Mouse (Mus musculus): ENCODE measurements around the gene Olfr316. TPM values are rescaled to one million over a fixed set of nuclear protein-coding genes. Genes with fewer than 3 reads are reported as not detected.
"Not testable (repeated sequence)": the region's sequence is repeated elsewhere in the genome, so short reads cannot be mapped to it uniquely, and the experiment has no call there.

Olfr316 gene
- polyA plus RNA-seq (2015; fragmentation: Nextera tagmentation; extraction: Ambion mirVana): not detected in 2 replicates

- Histone ChIP-seq H3K4me3 (replicated peaks) (no peak within 1 kb of the TSS), H3K36me3 (no peaks in the 10 kb centered on the region), H3K27me3 (no peaks in the 10 kb centered on the region), H3K9ac (no peak within 1 kb of the TSS), H3K4me2 (no peak within 1 kb of the TSS), H3K27ac (no peak within 1 kb of the TSS), H3K9me3 (replicated peaks) (no peaks in the 10 kb centered on the region), H3K4me1 (no peaks in the 10 kb centered on the region)
- 88% methylated on average over 2 of the region's 2 CpGs for WGBS
- ATAC-seq (replicated peaks; ENCODE audit: low FRiP score): no peak
Measured at GRCm38 (mm10) chr11:58752434-58752833, at the start of gene Olfr316. TSS of gene Olfr316 (plus strand) at chr11:58752734.

GRCm38 (mm10) chr11:58709086-58709485 lies 43.4 kb upstream of the Olfr316 start:
- Histone ChIP-seq H3K36me3 (no peaks in the 10 kb centered on the region), H3K27ac (no peak overlapping the region), H3K4me1 (no peaks in the 10 kb centered on the region), H3K4me3 (replicated peaks) (no peak overlapping the region), H3K27me3 (no peaks in the 10 kb centered on the region), H3K9ac (no peak overlapping the region), H3K9me3 (replicated peaks) (no peaks in the 10 kb centered on the region), H3K4me2 (no peak overlapping the region)
- WGBS: 81% methylated on average over 11 of the region's 11 CpGs
- ATAC-seq (replicated peaks; ENCODE audit: low FRiP score): no peak

- ATAC-seq (replicated peaks; ENCODE audit: low FRiP score): not testable (repeated sequence)
Measured at GRCm38 (mm10) chr11:58717723-58718122, 34.8 kb upstream of the Olfr316 start.

GRCm38 (mm10) chr11:58719701-58720100 lies 32.8 kb upstream of the Olfr316 start:
- Histone ChIP-seq H3K27me3 (no peaks in the 10 kb centered on the region), H3K36me3 (no peaks in the 10 kb centered on the region), H3K4me2 (no peak overlapping the region), H3K9ac (no peak overlapping the region), H3K4me3 (replicated peaks) (no peak overlapping the region), H3K27ac (no peak overlapping the region), H3K4me1 (no peaks in the 10 kb centered on the region), H3K9me3 (replicated peaks) (no peaks in the 10 kb centered on the region)
- ATAC-seq (replicated peaks; ENCODE audit: low FRiP score): no peak
- 84% methylated on average over 4 of the region's 4 CpGs for WGBS

More at GRCm38 (mm10) chr11:58717723-58718122, 34.8 kb upstream of the Olfr316 start:
- H3K4me1 ChIP-seq; H3K4me3 ChIP-seq (replicated peaks); H3K4me2 ChIP-seq; H3K9me3 ChIP-seq (replicated peaks); H3K27me3 ChIP-seq; H3K36me3 ChIP-seq; H3K27ac ChIP-seq; H3K9ac ChIP-seq: not testable (repeated sequence)
- WGBS: 92% methylated on average over 7 of the region's 7 CpGs

GRCm38 (mm10) chr11:58723914-58724313 lies 28.6 kb upstream of the Olfr316 start, which contains the start of gene Olfr318:
TSS of gene Olfr318 (minus strand) at chr11:58724014.
- Histone ChIP-seq H3K9me3 (replicated peaks) (no peaks in the 10 kb centered on the region), H3K4me1 (no peaks in the 10 kb centered on the region), H3K9ac (no peak within 1 kb of the TSS), H3K36me3 (no peaks in the 10 kb centered on the region), H3K4me2 (no peak within 1 kb of the TSS), H3K27ac (no peak within 1 kb of the TSS), H3K27me3 (no peaks in the 10 kb centered on the region), H3K4me3 (replicated peaks) (no peak within 1 kb of the TSS)
- no peak for ATAC-seq (replicated peaks; ENCODE audit: low FRiP score)

- H3K27me3 ChIP-seq; H3K4me2 ChIP-seq; ATAC-seq (replicated peaks; ENCODE audit: low FRiP score); H3K9me3 ChIP-seq (replicated peaks); H3K4me3 ChIP-seq (replicated peaks); H3K27ac ChIP-seq; H3K9ac ChIP-seq; H3K36me3 ChIP-seq; H3K4me1 ChIP-seq: not testable (repeated sequence)
- 74% methylated on average over 6 of the region's 6 CpGs for WGBS
Measured at GRCm38 (mm10) chr11:58727896-58728650, 24.5 kb upstream of the Olfr316 start.

- Histone ChIP-seq H3K9me3 (replicated peaks) (no peaks in the 10 kb centered on the region), H3K36me3 (no peaks in the 10 kb centered on the region), H3K9ac (no peak overlapping the region), H3K27me3 (no peaks in the 10 kb centered on the region), H3K4me1 (no peaks in the 10 kb centered on the region), H3K4me2 (no peak overlapping the region), H3K27ac (no peak overlapping the region), H3K4me3 (replicated peaks) (no peak overlapping the region)
- ATAC-seq (replicated peaks; ENCODE audit: low FRiP score): no peak
- 61% methylated on average over 3 of the region's 3 CpGs for WGBS
Measured at GRCm38 (mm10) chr11:58733372-58733771, 19.2 kb upstream of the Olfr316 start.

- Histone ChIP-seq H3K36me3 (no peaks in the 10 kb centered on the region), H3K27me3 (no peaks in the 10 kb centered on the region), H3K9me3 (replicated peaks) (no peaks in the 10 kb centered on the region), H3K9ac (no peak within 1 kb of the TSS), H3K4me2 (no peak within 1 kb of the TSS), H3K27ac (no peak within 1 kb of the TSS), H3K4me3 (replicated peaks) (no peak within 1 kb of the TSS), H3K4me1 (no peaks in the 10 kb centered on the region)
- ATAC-seq (replicated peaks; ENCODE audit: low FRiP score): no peak
- 77% methylated on average over 4 of the region's 4 CpGs for WGBS
Measured at GRCm38 (mm10) chr11:58738792-58739262, 13.7 kb upstream of the Olfr316 start, which contains the start of gene Olfr317. TSS of gene Olfr317 (minus strand) at chr11:58739212.

GRCm38 (mm10) chr11:58751096-58751495 lies 1.4 kb upstream of the Olfr316 start:
- H3K4me3 ChIP-seq (replicated peaks): not testable (repeated sequence)
- WGBS: 77% methylated on average over 18 of the region's 18 CpGs

GRCm38 (mm10) chr11:58772888-58773287 lies 20.4 kb downstream of the Olfr316 start, which contains the start of gene Olfr315:
TSS of gene Olfr315 (plus strand) at chr11:58773188.
- H3K9me3 ChIP-seq (replicated peaks): no peaks in the 10 kb centered on the region
- no peaks in the 10 kb centered on the region for H3K27me3 ChIP-seq
- no peak within 1 kb of the TSS for H3K9ac ChIP-seq
- no peak within 1 kb of the TSS for H3K4me3 ChIP-seq (replicated peaks)
- H3K4me2 ChIP-seq: no peak within 1 kb of the TSS
- H3K4me1 ChIP-seq: no peaks in the 10 kb centered on the region
- no peak for ATAC-seq (replicated peaks; ENCODE audit: low FRiP score)
- H3K36me3 ChIP-seq: no peaks in the 10 kb centered on the region
- no peak within 1 kb of the TSS for H3K27ac ChIP-seq

More at GRCm38 (mm10) chr11:58751096-58751495, 1.4 kb upstream of the Olfr316 start:
- H3K4me1 ChIP-seq; H3K36me3 ChIP-seq; H3K9me3 ChIP-seq (replicated peaks); H3K27me3 ChIP-seq; H3K4me2 ChIP-seq; ATAC-seq (replicated peaks; ENCODE audit: low FRiP score); H3K27ac ChIP-seq; H3K9ac ChIP-seq: not testable (repeated sequence)

GRCm38 (mm10) chr11:58782480-58783089 lies 30.1 kb downstream of the Olfr316 start, which contains the start of gene Olfr314:
TSS of gene Olfr314 (plus strand) at chr11:58782952.
- no peaks in the 10 kb centered on the region for H3K9me3 ChIP-seq (replicated peaks)
- ATAC-seq (replicated peaks; ENCODE audit: low FRiP score): no peak

GRCm38 (mm10) chr11:58784182-58784581 lies 31.6 kb downstream of the Olfr316 start:
- H3K4me3 ChIP-seq (replicated peaks): no peak overlapping the region
- H3K4me1 ChIP-seq: no peaks in the 10 kb centered on the region
- ATAC-seq (replicated peaks; ENCODE audit: low FRiP score): no peak

More at GRCm38 (mm10) chr11:58782480-58783089, 30.1 kb downstream of the Olfr316 start, which contains the start of gene Olfr314:
- no peaks in the 10 kb centered on the region for H3K4me1 ChIP-seq
- 71% methylated on average over 6 of the region's 6 CpGs for WGBS
- H3K27ac ChIP-seq: no peak within 1 kb of the TSS
- no peak within 1 kb of the TSS for H3K4me3 ChIP-seq (replicated peaks)
- no peak within 1 kb of the TSS for H3K9ac ChIP-seq
- H3K4me2 ChIP-seq: no peak within 1 kb of the TSS
- H3K36me3 ChIP-seq: no peaks in the 10 kb centered on the region
- no peaks in the 10 kb centered on the region for H3K27me3 ChIP-seq

More at GRCm38 (mm10) chr11:58784182-58784581, 31.6 kb downstream of the Olfr316 start:
- 82% methylated on average over 2 of the region's 2 CpGs for WGBS
- no peak overlapping the region for H3K4me2 ChIP-seq
- no peaks in the 10 kb centered on the region for H3K9me3 ChIP-seq (replicated peaks)
- no peaks in the 10 kb centered on the region for H3K36me3 ChIP-seq
- H3K27ac ChIP-seq: no peak overlapping the region
- no peaks in the 10 kb centered on the region for H3K27me3 ChIP-seq
- no peak overlapping the region for H3K9ac ChIP-seq
